Mouse (Mus musculus): Measurements from ENCODE around the gene Wnt8b.
"Not testable (repeated sequence)": the region's sequence is repeated elsewhere in the genome, so short reads cannot be mapped to it uniquely, and the experiment has no call there.

Wnt8b gene

GRCm38 (mm10) chr19:44493128-44493527, at the start of gene Wnt8b:
Wnt8b (plus strand) TSS chr19:44493472.
- DNase-seq (ENCODE audit: low read depth) = no peak

DNA sequence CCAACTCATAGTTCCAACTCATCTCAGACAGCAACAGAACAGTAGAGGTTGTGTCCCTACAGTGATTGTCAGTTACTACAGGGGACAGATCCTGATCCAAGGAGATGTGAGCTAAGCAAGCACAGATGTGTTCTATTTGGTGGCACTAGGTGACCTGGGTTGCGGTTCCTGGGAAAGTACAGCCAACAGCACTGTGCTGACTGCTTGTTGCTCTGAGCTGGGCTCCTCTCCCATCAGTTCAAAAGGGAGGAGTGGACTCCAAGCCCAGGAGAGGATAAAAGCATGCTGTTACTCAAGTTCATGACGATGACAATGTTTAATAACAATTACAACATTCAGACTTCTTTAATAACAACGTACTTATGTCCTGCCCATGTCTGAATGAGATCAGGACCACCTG, 47.5 kb upstream of the Wnt8b start:
- no peak for DNase-seq (ENCODE audit: low read depth)

DNA sequence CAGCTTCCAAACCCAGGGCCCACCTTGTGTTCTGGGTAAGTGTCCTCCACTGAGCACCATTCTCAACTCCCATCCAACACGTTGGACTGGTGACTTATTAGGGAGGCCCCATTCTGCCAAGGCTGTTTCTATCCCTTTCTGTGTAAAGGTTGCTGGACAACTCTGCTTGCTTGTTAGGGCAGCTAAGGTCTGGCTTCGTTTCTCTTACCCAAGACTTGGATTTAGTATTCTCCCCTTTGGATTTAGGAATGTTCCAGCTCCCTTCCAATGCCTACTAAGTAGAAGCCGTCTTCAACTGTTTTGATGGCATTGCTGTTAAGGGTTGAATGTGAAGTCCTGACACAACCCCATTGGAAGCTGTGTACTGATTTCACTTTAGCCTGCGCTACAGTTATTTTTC, 45.3 kb upstream of the Wnt8b start:
- DNase-seq (ENCODE audit: low read depth) = no peak

GRCm38 (mm10) chr19:44454862-44455261, 38.4 kb upstream of the Wnt8b start:
- DNase-seq (ENCODE audit: low read depth) = no peak

- no peak for DNase-seq (ENCODE audit: low read depth)
Measured at GRCm38 (mm10) chr19:44455356-44455755, 37.9 kb upstream of the Wnt8b start.

GRCm38 (mm10) chr19:44457359-44458055, 35.8 kb upstream of the Wnt8b start:
- DNase-seq (ENCODE audit: low read depth) = no peak

DNA sequence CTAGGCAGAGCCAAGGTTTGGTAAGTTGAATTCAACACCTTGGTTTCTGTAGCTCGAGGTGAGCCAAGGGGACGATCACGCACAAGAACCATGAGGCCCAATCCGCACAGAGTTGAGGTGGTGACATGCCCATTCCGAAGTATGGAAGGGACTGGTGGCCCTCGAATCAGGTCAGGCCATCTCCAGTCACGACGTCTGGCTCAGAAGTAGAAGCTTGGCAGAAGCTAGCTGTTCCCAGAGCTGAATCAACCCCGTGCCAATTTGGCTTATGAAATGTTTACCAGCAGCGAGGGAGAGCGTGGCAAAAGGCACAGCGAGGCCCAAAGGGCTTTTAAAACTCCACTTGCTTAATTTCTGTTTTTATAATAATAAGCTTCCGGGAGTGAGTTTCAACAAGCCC, 34.6 kb upstream of the Wnt8b start:
- DNase-seq (ENCODE audit: low read depth) = peak; percentile 38

DNA sequence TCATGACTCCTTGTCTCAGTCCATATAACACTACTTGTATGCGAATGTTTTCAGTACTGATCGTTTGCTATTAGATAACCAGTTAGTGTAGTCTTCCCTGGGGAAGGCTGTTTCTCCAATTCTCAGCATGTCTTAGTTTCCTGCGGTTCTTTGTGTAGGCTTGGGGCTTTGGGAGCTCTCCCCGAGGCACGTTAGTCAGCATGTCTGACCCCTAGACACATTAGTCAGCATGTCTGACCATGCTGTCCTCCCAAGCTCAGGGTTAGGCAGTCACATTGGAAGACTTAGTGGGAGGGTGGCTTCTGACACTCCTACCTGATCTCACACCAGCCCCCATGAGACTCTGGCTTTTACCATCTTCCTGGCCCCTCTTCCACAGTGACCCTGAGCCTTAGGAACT, 32.8 kb upstream of the Wnt8b start:
- DNase-seq (ENCODE audit: low read depth) = no peak

DNA sequence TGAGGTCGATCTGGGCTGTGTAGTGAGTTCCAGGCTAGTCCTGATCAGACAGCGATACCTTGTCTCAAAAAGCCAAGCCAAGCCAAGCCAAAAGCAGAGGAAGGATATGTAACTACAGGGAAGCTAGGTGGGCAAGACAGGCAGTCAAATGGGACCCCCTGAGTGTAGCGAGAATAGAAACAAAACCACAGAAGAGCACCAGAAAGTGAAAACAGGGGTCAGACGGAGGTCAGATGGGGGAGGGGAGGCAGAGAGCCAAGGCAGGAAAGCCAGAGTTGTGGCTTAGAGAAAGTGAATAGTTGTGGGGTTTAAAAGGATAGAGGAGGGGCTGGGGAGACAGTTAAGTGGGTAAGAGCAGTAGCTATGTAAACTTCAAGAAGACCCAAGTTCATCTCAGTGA, 31.8 kb upstream of the Wnt8b start:
- DNase-seq (ENCODE audit: low read depth) = no peak

DNA sequence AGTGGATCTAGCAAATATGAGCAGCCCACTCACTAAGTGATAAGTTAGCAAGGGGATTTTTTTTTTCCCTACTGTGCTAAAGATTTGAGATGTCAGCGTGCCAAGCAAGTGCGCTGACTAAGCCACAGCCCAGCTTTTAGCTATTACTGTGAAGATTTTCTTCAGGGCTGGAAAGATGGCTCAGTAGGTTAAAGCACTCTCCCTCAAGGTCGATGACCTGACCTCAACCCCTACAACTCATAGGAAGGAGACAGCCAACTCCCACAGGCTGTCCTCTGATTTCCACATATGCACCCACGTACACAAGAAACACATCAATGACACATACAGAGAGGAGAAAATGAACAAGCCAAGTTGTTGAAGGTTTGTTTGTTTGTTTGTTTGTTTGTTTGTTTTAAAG, 31.1 kb upstream of the Wnt8b start:
- no peak for DNase-seq (ENCODE audit: low read depth)

- DNase-seq (ENCODE audit: low read depth) = not testable (repeated sequence)
Measured at GRCm38 (mm10) chr19:44465960-44466525, 27.2 kb upstream of the Wnt8b start.

- peak; percentile 31 for DNase-seq (ENCODE audit: low read depth)
Measured at GRCm38 (mm10) chr19:44474158-44474557, 19.1 kb upstream of the Wnt8b start.

- no peak for DNase-seq (ENCODE audit: low read depth)
Measured at GRCm38 (mm10) chr19:44475268-44475667, 18.0 kb upstream of the Wnt8b start.

- no peak for DNase-seq (ENCODE audit: low read depth)
Measured at GRCm38 (mm10) chr19:44476541-44476940, 16.7 kb upstream of the Wnt8b start.

- DNase-seq (ENCODE audit: low read depth) = no peak
Measured at GRCm38 (mm10) chr19:44487266-44487665, 6.0 kb upstream of the Wnt8b start.

DNA sequence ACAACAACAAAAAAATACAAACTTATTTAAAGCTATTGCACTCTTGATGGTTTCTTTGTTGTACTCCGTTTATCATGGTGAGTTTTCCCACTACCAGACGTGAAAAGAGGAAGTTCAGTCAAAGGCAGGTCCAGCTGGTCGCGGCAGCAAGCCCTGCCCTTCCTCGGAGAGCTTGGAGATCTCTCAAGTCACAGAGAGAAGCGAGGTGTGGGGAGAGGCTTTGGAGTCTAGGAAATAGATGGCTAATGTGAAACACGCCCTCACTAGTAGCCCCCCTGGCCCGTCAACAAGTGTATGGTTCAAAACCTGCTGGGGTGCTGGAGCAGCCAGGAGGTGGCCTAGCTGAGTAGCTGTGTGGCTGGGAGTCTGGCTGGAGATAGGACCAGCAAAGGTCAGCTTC, 3.2 kb downstream of the Wnt8b start:
- no peak for DNase-seq (ENCODE audit: low read depth)

DNA sequence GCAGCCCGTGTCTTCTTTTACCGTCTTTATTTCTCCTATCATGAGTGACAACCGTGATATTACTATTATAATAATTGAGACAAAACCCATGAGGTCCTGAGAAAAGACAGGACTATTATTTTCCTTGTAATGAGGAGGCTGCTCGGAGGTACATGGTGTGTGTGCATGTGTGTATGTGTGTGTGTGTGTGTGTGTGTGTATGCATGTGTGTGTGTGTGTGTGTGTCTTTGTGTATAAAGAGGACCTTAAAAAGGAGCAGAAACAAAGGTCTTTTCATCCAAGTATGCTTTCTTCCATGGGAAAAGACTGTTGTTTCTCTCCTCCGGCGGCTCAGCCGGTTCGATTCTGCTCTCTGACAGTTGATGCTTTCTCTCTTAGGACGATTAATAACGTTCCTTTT, 3.7 kb downstream of the Wnt8b start:
- no peak for DNase-seq (ENCODE audit: low read depth)

DNA sequence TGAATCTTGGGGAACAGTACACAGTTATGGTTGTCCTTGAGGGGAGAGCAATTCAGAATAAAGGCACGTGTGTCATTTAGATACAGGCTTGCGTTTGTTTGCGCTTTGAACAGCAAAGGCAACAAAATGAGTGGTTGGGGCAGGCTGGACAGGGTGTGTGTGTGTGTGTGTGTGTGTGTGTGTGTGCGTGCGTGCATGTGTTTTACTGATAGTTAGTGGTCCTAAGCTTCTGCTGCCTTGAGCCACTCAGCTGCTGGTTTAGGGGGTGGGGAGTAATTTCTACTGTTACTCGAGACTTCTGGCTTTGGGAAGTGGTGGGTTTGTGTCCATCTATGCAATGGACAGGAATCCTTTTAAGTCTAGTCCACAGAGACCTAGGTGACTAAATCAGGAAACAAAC, 5.7 kb downstream of the Wnt8b start:
- DNase-seq (ENCODE audit: low read depth) = no peak

DNA sequence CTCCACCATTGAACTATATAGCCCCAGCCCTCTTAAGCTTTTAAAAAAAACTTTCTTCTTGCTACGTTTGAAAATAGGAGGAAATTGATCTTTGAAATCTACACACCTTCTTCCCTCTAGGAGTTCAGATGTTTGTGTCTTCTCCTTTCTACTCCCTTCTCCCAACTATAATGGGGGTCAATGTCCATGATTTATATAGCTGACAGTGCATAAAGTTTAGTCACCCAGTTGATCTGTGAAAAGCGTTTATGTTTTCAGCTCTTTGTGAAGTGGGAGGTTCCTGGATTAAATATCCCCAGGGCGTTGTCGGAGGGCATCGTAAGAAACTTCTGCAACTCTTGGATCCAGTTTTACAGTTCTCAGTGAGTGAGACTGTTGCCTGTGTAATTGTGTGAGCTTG, 7.0 kb downstream of the Wnt8b start:
- DNase-seq (ENCODE audit: low read depth) = no peak

DNA sequence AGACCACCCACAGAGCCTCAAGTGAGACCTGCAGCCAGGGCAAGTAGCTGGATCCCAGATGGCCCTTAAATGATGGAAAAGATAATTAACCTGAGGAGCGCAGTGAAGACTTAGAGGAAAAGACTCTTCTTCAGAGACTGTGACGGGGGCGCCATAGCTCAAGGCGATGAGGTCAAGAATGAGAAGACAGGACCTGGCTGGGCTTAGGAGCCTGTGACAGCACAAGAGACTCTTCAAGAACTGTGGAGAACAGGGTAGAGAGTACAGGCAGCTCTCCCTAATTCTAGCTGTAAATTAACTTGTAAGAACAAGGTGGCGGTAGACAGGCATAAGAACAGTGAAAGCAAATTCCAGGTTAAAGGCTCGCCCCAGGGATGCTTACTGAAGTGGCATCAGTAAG, 8.7 kb downstream of the Wnt8b start:
- DNase-seq (ENCODE audit: low read depth) = no peak

GRCm38 (mm10) chr19:44502741-44503140, 9.5 kb downstream of the Wnt8b start:
- DNase-seq (ENCODE audit: low read depth) = no peak

GRCm38 (mm10) chr19:44510534-44511175, 17.4 kb downstream of the Wnt8b start:
- no peak for DNase-seq (ENCODE audit: low read depth)

DNA sequence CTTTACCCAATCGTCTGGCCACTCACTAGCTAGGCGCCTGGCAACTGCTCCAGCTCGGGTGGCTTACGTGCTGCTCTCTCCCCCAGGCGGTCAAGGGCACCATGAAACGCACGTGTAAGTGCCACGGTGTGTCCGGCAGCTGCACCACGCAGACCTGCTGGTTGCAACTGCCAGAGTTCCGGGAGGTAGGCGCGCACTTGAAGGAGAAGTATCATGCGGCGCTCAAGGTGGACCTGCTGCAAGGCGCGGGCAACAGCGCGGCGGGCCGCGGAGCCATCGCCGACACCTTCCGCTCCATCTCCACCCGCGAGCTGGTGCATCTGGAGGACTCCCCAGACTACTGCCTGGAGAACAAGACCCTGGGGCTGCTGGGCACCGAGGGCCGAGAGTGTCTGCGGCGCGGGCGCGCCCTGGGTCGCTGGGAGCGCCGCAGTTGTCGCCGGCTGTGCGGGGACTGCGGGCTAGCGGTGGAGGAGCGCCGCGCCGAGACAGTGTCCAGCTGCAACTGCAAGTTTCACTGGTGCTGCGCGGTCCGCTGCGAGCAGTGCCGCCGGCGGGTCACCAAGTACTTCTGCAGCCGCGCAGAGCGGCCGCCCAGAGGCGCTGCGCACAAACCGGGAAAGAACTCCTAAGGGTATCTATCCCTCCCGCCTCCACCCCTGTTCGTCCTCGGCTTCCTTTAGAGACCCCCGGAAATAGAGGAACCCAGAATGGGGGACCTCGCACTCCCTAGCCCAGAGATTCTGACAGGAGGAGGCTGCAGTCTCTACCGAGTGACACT, 18.4 kb downstream of the Wnt8b start:
- no peak for DNase-seq (ENCODE audit: low read depth)

Measured in fibroblast of lung, adult 2 months (primary cell).